ENCODE assay signal across 8 mouse cellular contexts in the genomic region with DNA sequence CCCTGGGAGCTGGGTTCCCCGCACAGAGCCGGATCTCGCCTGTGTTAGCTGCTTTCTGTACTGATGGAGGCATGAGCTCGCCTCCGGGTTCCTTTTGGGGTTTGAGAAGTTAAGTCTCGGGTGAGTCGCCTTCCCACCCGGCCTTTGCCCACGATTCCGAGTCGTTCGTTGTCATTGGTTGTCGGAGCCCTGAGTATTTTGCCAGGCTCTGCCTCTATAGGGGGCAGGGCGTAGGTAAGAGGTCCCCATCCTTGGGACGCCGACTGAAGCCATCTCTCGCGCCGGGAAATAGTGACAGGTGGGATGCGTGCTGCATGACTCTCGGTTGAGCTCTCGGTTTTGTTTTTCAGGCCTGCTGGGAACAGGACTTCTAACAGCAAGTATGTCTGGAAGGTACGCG. TPM values are rescaled to one million over a fixed set of nuclear protein-coding genes. Genes with fewer than 3 reads are reported as not detected.
A peak's percentile ranks its signal among the peaks of the same experiment; 100 is the strongest.
DNase-seq lines count a peak whose midpoint lies in the region; ATAC-seq and TF ChIP-seq lines count a peak whose summit lies in the region.

No protein-coding gene starts in this region.

- peaks cover 3 to 20% of the 10 kb centered on the region in 2 experiments; a peak in 3 of 4 replicates for H3K4me1 ChIP-seq in heart, embryonic 14.5 days (ENCODE audit: control insufficient read depth in 2 of 2, insufficient read depth in 2 of 2, low read length in 2 of 2)
- H3K4me1 ChIP-seq in CH12.LX (ENCODE audit: control insufficient read depth in 1 of 2, insufficient read depth in 2 of 2), result peaks cover 8 to 39% of the 10 kb centered on the region in 2 experiments
- H3K4me1 ChIP-seq in intestine, embryonic 14.5 days (replicated peaks; ENCODE audit: control insufficient read depth, insufficient read depth, low read length), result peaks cover 12% of the 10 kb centered on the region; the same call in 1 of the 2 replicates
- H3K4me1 ChIP-seq in midbrain, embryonic 14.5 days (ENCODE audit: control insufficient read depth, insufficient read depth, low read length), result peaks cover 12% of the 10 kb centered on the region

- under 1% methylated on average over 24 of the region's 24 CpGs for WGBS in heart, embryonic 14.5 days
- WGBS in intestine, embryonic 14.5 days, result under 1% methylated on average over 24 of the region's 24 CpGs
- WGBS in midbrain, embryonic 14.5 days, result under 1% methylated on average over 24 of the region's 24 CpGs

- no peak for TF ChIP-seq CTCF in CH12.LX (conservative IDR thresholded peaks at IDR 0.05 in 1 of 2, IDR thresholded peaks at IDR 0.05 in 1 of 2; ENCODE audit: low read depth in 2 of 2, low read length in 2 of 2)

- peaks cover 35% of the 10 kb centered on the region for H3K36me3 ChIP-seq in heart, embryonic 14.5 days (ENCODE audit: control insufficient read depth, insufficient read depth, low read length)
- H3K36me3 ChIP-seq in CH12.LX (replicated peaks in 1 of 2; ENCODE audit: control insufficient read depth in 1 of 2, insufficient read depth in 1 of 2, low read length in 1 of 2), result peaks cover 28 to 40% of the 10 kb centered on the region in 2 experiments
- H3K36me3 ChIP-seq in intestine, embryonic 14.5 days (ENCODE audit: control insufficient read depth, insufficient read depth, low read length), result peaks cover 33% of the 10 kb centered on the region
- peaks cover 35% of the 10 kb centered on the region for H3K36me3 ChIP-seq in midbrain, embryonic 14.5 days (ENCODE audit: control insufficient read depth, insufficient read depth, low read length)

- H3K27me3 ChIP-seq in heart, embryonic 14.5 days (ENCODE audit: control insufficient read depth, insufficient read depth, low read length), result no peaks in the 10 kb centered on the region
- peaks cover 6% of the 10 kb centered on the region for H3K27me3 ChIP-seq in CH12.LX (replicated peaks)
- H3K27me3 ChIP-seq in intestine, embryonic 14.5 days (replicated peaks; ENCODE audit: control insufficient read depth, insufficient read depth, low read length), result no peaks in the 10 kb centered on the region
- H3K27me3 ChIP-seq in midbrain, embryonic 14.5 days (ENCODE audit: control insufficient read depth, insufficient read depth, low read length), result no peaks in the 10 kb centered on the region

- H3K27ac ChIP-seq in heart, embryonic 14.5 days (replicated peaks in 1 of 2; ENCODE audit: control insufficient read depth in 1 of 2, insufficient read depth in 1 of 2, low read depth in 2 of 2, low read length in 2 of 2), result peak overlapping the region; percentile 69 to 90
- peak overlapping the region; percentile 38; the same call in 1 of the 2 replicates for H3K27ac ChIP-seq in CH12.LX (ENCODE audit: insufficient read depth, low read depth)
- peak overlapping the region; percentile 87 for H3K27ac ChIP-seq in intestine, embryonic 14.5 days (ENCODE audit: low read depth)
- H3K27ac ChIP-seq in midbrain, embryonic 14.5 days (replicated peaks; ENCODE audit: low read depth, low read length), result peak overlapping the region; percentile 85

- in situ Hi-C loops in CH12.LX (cut with MboI; ENCODE audit: low pct_ligation_motif_present, low pct_unique_long_range_greater_than_20kb, low sequenced_read_pairs), result no loop called here

- H3K9ac ChIP-seq in heart, embryonic 14.5 days (ENCODE audit: low read length), result peak overlapping the region; percentile 97
- H3K9ac ChIP-seq in CH12.LX (ENCODE audit: insufficient read depth, low read depth), result peak overlapping the region; percentile 95
- peak overlapping the region; percentile 96 for H3K9ac ChIP-seq in intestine, embryonic 14.5 days (ENCODE audit: low read length)
- H3K9ac ChIP-seq in midbrain, embryonic 14.5 days (replicated peaks; ENCODE audit: low read length), result peak overlapping the region; percentile 71

- peak overlapping the region; percentile 79 for H3K4me2 ChIP-seq in heart, embryonic 14.5 days (ENCODE audit: low read length)
- no peak overlapping the region for H3K4me2 ChIP-seq in CH12.LX (ENCODE audit: insufficient read depth, low read depth, poor library complexity, severe bottlenecking)
- peak overlapping the region; percentile 79 for H3K4me2 ChIP-seq in intestine, embryonic 14.5 days (ENCODE audit: low read length)
- peak overlapping the region; percentile 88 for H3K4me2 ChIP-seq in midbrain, embryonic 14.5 days (ENCODE audit: low read length)

- no peak for TF ChIP-seq EP300 in CH12.LX (IDR thresholded peaks at IDR 0.05; ENCODE audit: low read length)

- dilution Hi-C loops in CH12.LX (cut with MboI; ENCODE audit: extremely low pct_ligation_motif_present, extremely low pct_unique_long_range_greater_than_20kb, low sequenced_read_pairs), result no loop called here

- intact Hi-C loops in heart, postnatal 36 days (cut with DNase I), result no loop called here

- no peak for TF ChIP-seq RAD21 in CH12.LX (IDR thresholded peaks at IDR 0.05; ENCODE audit: low read depth, low read length)

- TF ChIP-seq POLR2A in CH12.LX (IDR thresholded peaks at IDR 0.05; ENCODE audit: low read depth, low read length), result no peak

- H3K9me3 ChIP-seq in heart, embryonic 14.5 days (ENCODE audit: control insufficient read depth, low read length), result no peaks in the 10 kb centered on the region
- H3K9me3 ChIP-seq in CH12.LX (replicated peaks; ENCODE audit: low read length), result no peaks in the 10 kb centered on the region
- no peaks in the 10 kb centered on the region for H3K9me3 ChIP-seq in intestine, embryonic 14.5 days (ENCODE audit: control insufficient read depth, low read length)
- no peaks in the 10 kb centered on the region for H3K9me3 ChIP-seq in midbrain, embryonic 14.5 days (ENCODE audit: control insufficient read depth, low read length)

- peaks cover 34% of the 10 kb centered on the region for H3K79me2 ChIP-seq in CH12.LX (replicated peaks; ENCODE audit: control insufficient read depth, extremely low read depth, insufficient read depth, poor library complexity, severe bottlenecking)

- no peak for ATAC-seq in heart, embryonic 14.5 days (ENCODE audit: insufficient number of reproducible peaks, insufficient read depth, low FRiP score, low read depth)
- ATAC-seq in common myeloid progenitor, adult 5-6 weeks (replicated peaks; ENCODE audit: low read depth, poor library complexity, severe bottlenecking), result peak; percentile 8
- ATAC-seq in intestine, embryonic 14.5 days (replicated peaks; ENCODE audit: low FRiP score, low TSS enrichment, low read depth), result no peak
- ATAC-seq in midbrain, embryonic 14.5 days (ENCODE audit: low FRiP score, low TSS enrichment), result peak; percentile 57

- no peak for DNase-seq in heart, postnatal 36 days
- no peak for DNase-seq in CH12.LX (ENCODE audit: extremely low read depth)
- no peak for DNase-seq in intestine, embryonic 14.5 days (ENCODE audit: low spot score)
- DNase-seq in midbrain, embryonic 14.5 days, result no peak
- DNase-seq in right cerebral cortex, postnatal 14 days, result no peak
- DNase-seq in right cerebral cortex, postnatal 25 days, result no peak

- peak overlapping the region; percentile 77 to 78 for H3K4me3 ChIP-seq in heart, embryonic 14.5 days (ENCODE audit: control insufficient read depth in 1 of 2, insufficient read depth in 1 of 2, low read depth in 1 of 2, low read length in 2 of 2)
- H3K4me3 ChIP-seq in CH12.LX (replicated peaks in 1 of 3; ENCODE audit: low read depth in 2 of 3, low read length in 2 of 3, poor library complexity in 1 of 3), result peak overlapping the region; percentile 74 to 97 (median 76)
- H3K4me3 ChIP-seq in intestine, embryonic 14.5 days (ENCODE audit: low read depth, low read length), result peak overlapping the region; percentile 95
- peak overlapping the region; percentile 95 for H3K4me3 ChIP-seq in midbrain, embryonic 14.5 days (replicated peaks; ENCODE audit: low read depth, low read length)

TF ChIP-seq in CH12.LX, 34 proteins besides CTCF, POLR2A, EP300 and RAD21:
- TF ChIP-seq POLR2AphosphoS2 (IDR thresholded peaks at IDR 0.05; ENCODE audit: low read depth, low read length), result peak; percentile 67
- TF ChIP-seq MYC (IDR thresholded peaks at IDR 0.05; ENCODE audit: low read depth, low read length), result no peak; the same call in 1 of the 2 replicates
- no peak for TF ChIP-seq IRF4 (IDR thresholded peaks at IDR 0.05; ENCODE audit: low read depth, low read length)
- TF ChIP-seq JUND (conservative IDR thresholded peaks at IDR 0.05; ENCODE audit: low read depth, low read length), result no peak
- TF ChIP-seq ZMIZ1 (IDR thresholded peaks at IDR 0.05; ENCODE audit: low read depth, low read length), result peak; percentile 2; the same call in 1 of the 2 replicates
TF ChIP-seq in CH12.LX: peak in this region for 2.

RNA-seq across cellular contexts. Expression of a gene that starts 0.5 kb away (rescaled TPM):
- 603 and 672 TPM in 2 replicates for polyA plus RNA-seq in heart, embryonic 14.5 days (2014; fragmentation: Nextera tagmentation; extraction: Ambion mirVana)
- total RNA-seq in heart, postnatal 36 days (2021), result 100 to 1,000 TPM; 301 to 318 TPM
- 3,875 and 4,003 TPM in 2 replicates for total RNA-seq in CH12.LX (2012; rRNA removed)
- total RNA-seq in CH12.LX (2014; rRNA removed), result 5,433 and 7,521 TPM in 2 replicates
- 3,182 and 3,281 TPM in 2 replicates for polyA plus RNA-seq in CH12.LX (2012; ENCODE audit: insufficient read length, low read depth)
- 2,000 and 2,611 TPM in 2 replicates for total RNA-seq in common myeloid progenitor, adult 5-6 weeks (2017)
- polyA plus RNA-seq in intestine, embryonic 14.5 days (2014; fragmentation: Nextera tagmentation; extraction: Ambion mirVana), result 1,142 and 1,206 TPM in 2 replicates
- 477 and 558 TPM in 2 replicates for polyA plus RNA-seq in midbrain, embryonic 14.5 days (2014; fragmentation: Nextera tagmentation; extraction: Ambion mirVana)

RNA-seq across cellular contexts. Expression of a gene that starts 0.8 kb away (rescaled TPM):
- 1.5 and 1.9 TPM in 2 replicates for polyA plus RNA-seq in heart, embryonic 14.5 days (2014; fragmentation: Nextera tagmentation; extraction: Ambion mirVana)
- under 1 TPM; 0.33 to 0.60 TPM for total RNA-seq in heart, postnatal 36 days (2021)
- 3.4 and 5.0 TPM in 2 replicates for total RNA-seq in CH12.LX (2012; rRNA removed)
- total RNA-seq in CH12.LX (2014; rRNA removed), result 7.3 and 13.0 TPM in 2 replicates
- 21.8 and 31.3 TPM in 2 replicates for polyA plus RNA-seq in CH12.LX (2012; ENCODE audit: insufficient read length, low read depth)
- 0.55 and 4.6 TPM in 2 replicates for total RNA-seq in common myeloid progenitor, adult 5-6 weeks (2017)
- polyA plus RNA-seq in intestine, embryonic 14.5 days (2014; fragmentation: Nextera tagmentation; extraction: Ambion mirVana), result 1.2 and 2.8 TPM in 2 replicates
- polyA plus RNA-seq in midbrain, embryonic 14.5 days (2014; fragmentation: Nextera tagmentation; extraction: Ambion mirVana), result 4.7 and 6.2 TPM in 2 replicates

RNA-seq across cellular contexts. Expression of a gene that starts 5.5 kb away (rescaled TPM):
- polyA plus RNA-seq in heart, embryonic 14.5 days (2014; fragmentation: Nextera tagmentation; extraction: Ambion mirVana), result 2.5 and 4.7 TPM in 2 replicates
- 1 to 10 TPM; 1.8 to 3.2 TPM for total RNA-seq in heart, postnatal 36 days (2021)
- total RNA-seq in CH12.LX (2012; rRNA removed) (3.2 and 3.7 TPM in 2 replicates), CH12.LX (2014; rRNA removed) (1.5 and 1.7 TPM in 2 replicates)
- 2.6 and 3.2 TPM in 2 replicates for polyA plus RNA-seq in CH12.LX (2012; ENCODE audit: insufficient read length, low read depth)
- total RNA-seq in common myeloid progenitor, adult 5-6 weeks (2017), result 2.1 and 19.5 TPM in 2 replicates
- 3.3 and 4.1 TPM in 2 replicates for polyA plus RNA-seq in intestine, embryonic 14.5 days (2014; fragmentation: Nextera tagmentation; extraction: Ambion mirVana)
- polyA plus RNA-seq in midbrain, embryonic 14.5 days (2014; fragmentation: Nextera tagmentation; extraction: Ambion mirVana), result 2.9 and 3.2 TPM in 2 replicates

Comparison
In these comparisons a context has a peak if more than half of its experiments do, and no peak if none do; other contexts are left out.
1. ATAC-seq: peak in common myeloid progenitor, adult 5-6 weeks (single experiment) and midbrain, embryonic 14.5 days (single experiment); none in heart, embryonic 14.5 days (single experiment) and intestine, embryonic 14.5 days (single experiment).
2. Peak in every context shown above with its lines, with median percentiles within 50 percentile points of each other: H3K27ac ChIP-seq, H3K4me3 ChIP-seq and H3K9ac ChIP-seq.